Mouse (Mus musculus): ENCODE results near the gene Men1. TPM values are rescaled to one million over a fixed set of nuclear protein-coding genes. Genes with fewer than 3 reads are reported as not detected.

Men1 gene
- polyA plus RNA-seq, 1 experiment from 2014 or later = 76.9 TPM

DNA sequence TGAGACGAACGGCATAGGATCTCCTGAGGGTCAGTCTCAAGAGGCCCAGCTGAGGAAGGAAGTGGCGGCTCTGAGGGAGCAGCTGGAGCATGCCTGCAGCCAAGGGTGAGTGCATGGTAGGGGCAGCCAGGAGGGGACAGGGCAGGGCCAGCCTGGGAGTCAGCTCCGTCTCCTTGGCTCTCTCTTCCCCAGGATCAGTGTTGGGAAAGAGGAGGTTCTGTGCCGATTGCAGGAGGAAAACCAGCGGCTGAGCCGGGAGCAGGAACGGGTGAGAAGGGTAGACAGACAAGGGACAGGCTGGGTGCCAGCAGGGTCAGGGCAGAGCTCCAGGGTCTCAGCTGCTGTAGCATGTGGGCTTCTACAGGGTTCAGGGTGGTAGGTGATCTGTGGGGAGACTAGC, 20.3 kb upstream of the Men1 start:
- Histone ChIP-seq H3K27ac (ENCODE audit: low read length) (peak overlapping the region; percentile 20; the same call in 1 of the 2 replicates), H3K9me3 (ENCODE audit: control insufficient read depth, low read length) (no peaks in the 10 kb centered on the region), H3K4me1 (replicated peaks; ENCODE audit: control insufficient read depth, insufficient read depth, low read length) (no peaks in the 10 kb centered on the region), H3K9ac (ENCODE audit: low read length) (no peak overlapping the region), H3K4me2 (ENCODE audit: low read depth, low read length) (no peak overlapping the region), H3K36me3 (ENCODE audit: control insufficient read depth, insufficient read depth, low read length) (peaks cover 33% of the 10 kb centered on the region), H3K27me3 (ENCODE audit: control insufficient read depth, insufficient read depth, low read depth, low read length) (no peaks in the 10 kb centered on the region), H3K4me3 (ENCODE audit: low read length) (no peak overlapping the region)
- 58% methylated on average over 8 of the region's 8 CpGs for WGBS
- ATAC-seq (ENCODE audit: low read depth) = peak; percentile 75

DNA sequence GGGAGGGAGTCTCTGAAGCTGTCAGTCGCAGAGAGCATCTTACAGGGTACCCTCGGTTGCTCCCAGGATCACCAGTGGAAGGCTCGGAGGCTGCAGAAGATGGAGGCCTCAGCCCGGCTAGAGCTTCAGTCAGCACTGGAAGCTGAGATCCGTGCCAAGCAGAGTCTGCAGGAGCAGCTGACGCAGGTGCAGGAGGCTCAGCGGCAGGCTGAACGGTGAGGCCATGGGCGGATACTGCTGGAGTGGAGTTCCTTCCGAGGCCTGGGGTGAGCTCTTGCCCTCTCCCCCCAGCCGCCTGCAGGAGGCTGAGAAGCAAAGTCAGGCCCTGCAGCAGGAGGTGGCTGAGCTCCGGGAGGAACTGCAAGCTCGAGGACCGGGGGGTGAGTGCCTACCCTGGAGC, 19.2 kb upstream of the Men1 start:
- Histone ChIP-seq H3K9me3 (ENCODE audit: control insufficient read depth, low read length) (no peaks in the 10 kb centered on the region), H3K36me3 (ENCODE audit: control insufficient read depth, insufficient read depth, low read length) (peaks cover 33% of the 10 kb centered on the region), H3K27ac (ENCODE audit: low read length) (no peak overlapping the region), H3K4me3 (ENCODE audit: low read length) (no peak overlapping the region), H3K9ac (ENCODE audit: low read length) (no peak overlapping the region), H3K27me3 (ENCODE audit: control insufficient read depth, insufficient read depth, low read depth, low read length) (no peaks in the 10 kb centered on the region), H3K4me2 (ENCODE audit: low read depth, low read length) (no peak overlapping the region), H3K4me1 (replicated peaks; ENCODE audit: control insufficient read depth, insufficient read depth, low read length) (no peaks in the 10 kb centered on the region)
- 73% methylated on average over 14 of the region's 14 CpGs for WGBS
- no peak for ATAC-seq (ENCODE audit: low read depth)

DNA sequence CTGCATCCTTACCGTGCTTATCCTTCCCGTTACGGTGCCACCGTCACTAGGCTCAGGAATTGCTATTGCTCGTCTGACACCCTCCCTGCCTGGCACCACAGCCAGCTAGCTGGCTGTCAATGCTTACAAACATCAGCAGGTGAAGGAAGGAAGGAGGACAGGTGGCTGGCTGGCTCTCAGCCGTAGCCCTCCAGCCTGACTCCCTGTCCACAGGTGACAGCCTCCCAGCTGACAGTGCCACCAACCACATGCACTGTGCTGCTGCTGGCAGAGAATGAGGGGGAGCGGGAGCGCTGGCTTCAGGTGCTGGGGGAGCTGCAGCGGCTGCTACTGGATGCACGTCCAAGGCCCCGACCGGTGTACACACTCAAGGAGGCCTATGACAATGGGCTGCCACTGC, 16.6 kb upstream of the Men1 start:
- H3K4me3 ChIP-seq (ENCODE audit: low read length) = no peak overlapping the region
- H3K36me3 ChIP-seq (ENCODE audit: control insufficient read depth, insufficient read depth, low read length) = peaks cover 31% of the 10 kb centered on the region
- no peak for ATAC-seq (ENCODE audit: low read depth)
- no peak overlapping the region for H3K27ac ChIP-seq (ENCODE audit: low read length)
- H3K27me3 ChIP-seq (ENCODE audit: control insufficient read depth, insufficient read depth, low read depth, low read length) = no peaks in the 10 kb centered on the region
- no peaks in the 10 kb centered on the region for H3K9me3 ChIP-seq (ENCODE audit: control insufficient read depth, low read length)
- no peak overlapping the region for H3K9ac ChIP-seq (ENCODE audit: low read length)
- H3K4me2 ChIP-seq (ENCODE audit: low read depth, low read length) = no peak overlapping the region
- no peaks in the 10 kb centered on the region for H3K4me1 ChIP-seq (replicated peaks; ENCODE audit: control insufficient read depth, insufficient read depth, low read length)
- WGBS = 85% methylated on average over 12 of the region's 12 CpGs

DNA sequence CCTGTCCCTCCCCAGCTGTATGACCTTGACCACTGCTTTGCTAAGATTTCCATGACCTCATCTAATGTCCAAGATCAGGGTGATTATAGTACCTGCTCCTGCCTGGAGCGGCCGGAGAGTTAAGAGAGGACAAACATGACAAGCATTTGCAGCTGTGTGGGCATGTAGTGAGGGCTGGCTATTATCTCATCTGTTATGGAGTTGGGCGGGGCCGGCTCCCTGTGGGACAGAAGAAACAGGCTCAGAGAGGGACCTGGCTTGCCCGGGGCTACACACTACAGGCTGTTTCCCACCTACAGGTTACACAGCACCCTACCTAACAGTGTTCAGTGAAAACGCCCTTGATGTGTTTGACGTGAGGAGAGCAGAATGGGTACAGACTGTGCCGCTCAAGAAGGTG, 13.4 kb upstream of the Men1 start:
- WGBS = 68% methylated on average over 8 of the region's 8 CpGs
- Histone ChIP-seq H3K4me1 (replicated peaks; ENCODE audit: control insufficient read depth, insufficient read depth, low read length) (no peaks in the 10 kb centered on the region), H3K4me3 (ENCODE audit: low read length) (no peak overlapping the region), H3K36me3 (ENCODE audit: control insufficient read depth, insufficient read depth, low read length) (peaks cover 19% of the 10 kb centered on the region), H3K27me3 (ENCODE audit: control insufficient read depth, insufficient read depth, low read depth, low read length) (no peaks in the 10 kb centered on the region), H3K4me2 (ENCODE audit: low read depth, low read length) (no peak overlapping the region), H3K27ac (ENCODE audit: low read length) (no peak overlapping the region), H3K9me3 (ENCODE audit: control insufficient read depth, low read length) (no peaks in the 10 kb centered on the region), H3K9ac (ENCODE audit: low read length) (no peak overlapping the region)
- ATAC-seq (ENCODE audit: low read depth) = no peak

GRCm38 (mm10) chr19:6321786-6322621, 12.8 kb upstream of the Men1 start:
- no peak overlapping the region for H3K9ac ChIP-seq (ENCODE audit: low read length)
- no peaks in the 10 kb centered on the region for H3K4me1 ChIP-seq (replicated peaks; ENCODE audit: control insufficient read depth, insufficient read depth, low read length)
- H3K27me3 ChIP-seq (ENCODE audit: control insufficient read depth, insufficient read depth, low read depth, low read length) = no peaks in the 10 kb centered on the region
- WGBS = 62% methylated on average over 33 of the region's 33 CpGs
- peak; percentile 65 for ATAC-seq (ENCODE audit: low read depth)
- H3K4me3 ChIP-seq (ENCODE audit: low read length) = no peak overlapping the region
- no peaks in the 10 kb centered on the region for H3K9me3 ChIP-seq (ENCODE audit: control insufficient read depth, low read length)
- peaks cover 16% of the 10 kb centered on the region for H3K36me3 ChIP-seq (ENCODE audit: control insufficient read depth, insufficient read depth, low read length)
- H3K4me2 ChIP-seq (ENCODE audit: low read depth, low read length) = no peak overlapping the region
- H3K27ac ChIP-seq (ENCODE audit: low read length) = no peak overlapping the region

- Histone ChIP-seq H3K36me3 (ENCODE audit: control insufficient read depth, insufficient read depth, low read length) (peaks cover 10% of the 10 kb centered on the region), H3K9ac (ENCODE audit: low read length) (no peak overlapping the region), H3K9me3 (ENCODE audit: control insufficient read depth, low read length) (no peaks in the 10 kb centered on the region), H3K4me2 (ENCODE audit: low read depth, low read length) (no peak overlapping the region), H3K27ac (ENCODE audit: low read length) (no peak overlapping the region), H3K4me1 (replicated peaks; ENCODE audit: control insufficient read depth, insufficient read depth, low read length) (no peaks in the 10 kb centered on the region), H3K27me3 (ENCODE audit: control insufficient read depth, insufficient read depth, low read depth, low read length) (no peaks in the 10 kb centered on the region), H3K4me3 (ENCODE audit: low read length) (no peak overlapping the region)
- ATAC-seq (ENCODE audit: low read depth) = no peak
- 80% methylated on average over 9 of the region's 9 CpGs for WGBS
Observed at GRCm38 (mm10) chr19:6324751-6325150, 10.0 kb upstream of the Men1 start.

DNA sequence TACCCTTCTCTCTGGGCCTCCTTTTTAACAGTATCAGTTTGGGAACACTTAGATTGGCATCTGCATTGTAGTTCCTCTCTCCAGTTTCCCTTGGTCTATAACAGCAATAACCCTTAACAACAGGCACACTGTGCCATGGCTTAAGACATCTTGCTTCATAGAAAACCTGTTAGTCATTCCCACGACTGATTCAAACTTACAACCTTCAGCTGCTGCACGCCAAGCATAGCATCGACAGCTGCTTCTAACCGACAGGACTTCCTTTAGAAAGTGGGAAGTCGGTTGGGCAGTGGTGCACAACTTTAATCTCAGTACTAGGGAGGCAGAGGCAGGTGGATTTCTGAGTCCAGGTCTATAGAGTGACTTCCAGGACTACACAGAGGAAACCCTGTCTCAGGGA, 3.6 kb upstream of the Men1 start:
- no peak for ATAC-seq (ENCODE audit: low read depth)
- H3K9ac ChIP-seq (ENCODE audit: low read length) = peak overlapping the region; percentile 54
- 38% methylated on average over 5 of the region's 5 CpGs for WGBS

DNA sequence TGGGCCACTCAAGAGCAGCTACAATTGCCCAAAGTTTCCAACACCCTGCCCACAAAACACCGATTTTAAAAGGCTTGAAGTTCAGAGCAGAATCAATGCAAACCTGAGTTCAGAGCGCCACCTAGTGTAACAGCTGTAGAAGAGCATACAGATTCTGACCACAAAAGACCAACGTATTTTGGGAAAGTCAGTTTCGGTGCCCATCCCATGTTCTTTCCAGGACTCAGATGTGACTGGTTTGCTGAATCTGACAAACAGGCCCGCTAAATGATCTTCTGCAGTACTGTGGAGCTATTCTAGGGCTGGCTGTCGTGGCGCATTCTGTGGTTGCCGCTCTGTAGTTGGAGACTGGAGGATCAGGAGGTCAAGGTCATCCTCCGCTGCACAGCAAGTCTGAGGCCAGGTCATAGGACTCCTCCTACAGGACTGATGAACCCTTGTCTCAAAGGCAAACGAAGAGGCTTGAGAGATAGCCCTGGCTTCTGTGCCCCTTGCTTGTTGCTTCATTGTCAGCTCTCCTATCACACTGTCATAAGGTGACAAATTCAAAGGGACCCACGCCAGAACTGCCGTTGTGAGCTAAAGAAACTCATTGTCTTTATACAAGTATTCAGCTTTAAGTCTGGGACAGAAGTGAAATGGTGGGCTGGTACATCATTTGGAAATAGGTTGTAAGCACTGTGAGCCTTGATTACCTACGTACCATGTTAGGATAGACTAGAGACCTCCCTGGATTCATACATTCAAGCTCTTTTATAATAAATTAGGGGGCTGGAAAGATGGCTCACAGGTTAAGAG, 2.9 kb upstream of the Men1 start:
- no peak for ATAC-seq (ENCODE audit: low read depth)
- peak overlapping the region; percentile 48 for H3K4me2 ChIP-seq (ENCODE audit: low read depth, low read length)
- no peaks in the 10 kb centered on the region for H3K27me3 ChIP-seq (ENCODE audit: control insufficient read depth, insufficient read depth, low read depth, low read length)
- no peaks in the 10 kb centered on the region for H3K36me3 ChIP-seq (ENCODE audit: control insufficient read depth, insufficient read depth, low read length)
- no peak overlapping the region for H3K27ac ChIP-seq (ENCODE audit: low read length)
- no peaks in the 10 kb centered on the region for H3K9me3 ChIP-seq (ENCODE audit: control insufficient read depth, low read length)
- H3K9ac ChIP-seq (ENCODE audit: low read length) = peak overlapping the region; percentile 58
- WGBS = 21% methylated on average over 13 of the region's 13 CpGs
- H3K4me1 ChIP-seq (replicated peaks; ENCODE audit: control insufficient read depth, insufficient read depth, low read length) = peaks cover 20% of the 10 kb centered on the region
- H3K4me3 ChIP-seq (ENCODE audit: low read length) = peak overlapping the region; percentile 20; the same call in 1 of the 2 replicates

More for the DNA sequence above, 3.6 kb upstream of the Men1 start:
- Histone ChIP-seq H3K36me3 (ENCODE audit: control insufficient read depth, insufficient read depth, low read length) (0 out of 2 replicates have a peak, but pooled peaks cover under 1% of the 10 kb centered on the region), H3K27me3 (ENCODE audit: control insufficient read depth, insufficient read depth, low read depth, low read length) (no peaks in the 10 kb centered on the region), H3K4me2 (ENCODE audit: low read depth, low read length) (peak overlapping the region; percentile 48; the same call in 1 of the 2 replicates), H3K4me1 (replicated peaks; ENCODE audit: control insufficient read depth, insufficient read depth, low read length) (peaks cover 13% of the 10 kb centered on the region), H3K27ac (ENCODE audit: low read length) (no peak overlapping the region), H3K9me3 (ENCODE audit: control insufficient read depth, low read length) (no peaks in the 10 kb centered on the region), H3K4me3 (ENCODE audit: low read length) (no peak overlapping the region; the same call in 1 of the 2 replicates)

Data from lung, embryonic 16.5 days (tissue).